Mouse (Mus musculus): ENCODE data around the gene Tmem237.

Gene Tmem237

DNA sequence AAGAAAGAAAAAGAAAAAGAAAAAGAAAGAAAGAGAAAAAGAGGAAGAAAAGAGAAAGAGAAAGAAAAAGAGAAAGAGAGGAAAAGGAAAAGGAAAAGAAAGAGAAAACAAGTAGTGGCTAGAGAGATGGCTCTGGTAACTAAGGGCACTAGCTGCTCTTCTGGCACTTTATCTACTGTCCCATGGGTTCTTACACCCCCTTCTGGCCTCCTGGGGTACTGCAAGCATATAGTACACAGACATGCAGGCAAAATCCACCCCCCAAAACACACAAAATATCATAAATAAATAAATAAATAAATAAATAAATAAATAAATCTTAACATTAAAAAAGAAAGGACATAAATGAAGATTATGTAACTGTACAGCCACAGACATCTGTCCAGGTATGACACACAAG lies 22.6 kb upstream of the Tmem237 start:
- Histone ChIP-seq H3K9me3 (ENCODE audit: low read length) (no peaks in the 10 kb centered on the region), H3K4me3 (replicated peaks; ENCODE audit: low read length) (no peak overlapping the region), H3K27me3 (ENCODE audit: insufficient read depth, low read length) (no peaks in the 10 kb centered on the region), H3K36me3 (ENCODE audit: insufficient read depth, low read length) (no peaks in the 10 kb centered on the region), H3K4me1 (replicated peaks; ENCODE audit: low read depth, low read length) (no peaks in the 10 kb centered on the region)
- TF ChIP-seq POU5F1 (IDR thresholded peaks at IDR 0.05; ENCODE audit: borderline replicate concordance, low read length) (no peak), NANOG (IDR thresholded peaks at IDR 0.05; ENCODE audit: borderline replicate concordance, low read length) (no peak), CTCF (conservative IDR thresholded peaks at IDR 0.05; ENCODE audit: low read length) (peak; percentile 53)

DNA sequence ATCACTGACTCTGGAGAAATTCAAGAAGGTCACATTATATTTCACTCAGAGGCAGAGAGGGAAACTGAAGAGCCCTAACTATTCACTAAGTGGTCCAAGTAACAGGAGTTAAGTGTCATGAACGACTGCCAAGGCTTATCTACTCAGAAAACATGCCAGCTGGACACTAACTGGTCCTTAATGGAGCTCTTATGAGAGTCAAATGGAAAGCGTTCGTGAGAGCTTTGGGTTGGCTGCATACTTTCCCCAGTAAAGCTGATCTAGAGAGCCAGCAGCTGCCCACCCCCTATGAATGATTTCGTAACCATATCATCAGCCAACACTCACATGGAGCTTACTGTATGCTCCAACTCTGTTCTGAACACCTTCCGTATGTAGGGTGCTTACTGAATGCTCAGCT lies 14.2 kb upstream of the Tmem237 start:
- no peak overlapping the region for H3K4me3 ChIP-seq (replicated peaks; ENCODE audit: low read length)
- H3K36me3 ChIP-seq (ENCODE audit: insufficient read depth, low read length): no peaks in the 10 kb centered on the region
- H3K4me1 ChIP-seq (replicated peaks; ENCODE audit: low read depth, low read length): no peaks in the 10 kb centered on the region
- TF ChIP-seq POU5F1 (IDR thresholded peaks at IDR 0.05; ENCODE audit: borderline replicate concordance, low read length) (no peak), CTCF (conservative IDR thresholded peaks at IDR 0.05; ENCODE audit: low read length) (no peak), NANOG (IDR thresholded peaks at IDR 0.05; ENCODE audit: borderline replicate concordance, low read length) (no peak)
- no peaks in the 10 kb centered on the region for H3K9me3 ChIP-seq (ENCODE audit: low read length)
- no peaks in the 10 kb centered on the region for H3K27me3 ChIP-seq (ENCODE audit: insufficient read depth, low read length)

DNA sequence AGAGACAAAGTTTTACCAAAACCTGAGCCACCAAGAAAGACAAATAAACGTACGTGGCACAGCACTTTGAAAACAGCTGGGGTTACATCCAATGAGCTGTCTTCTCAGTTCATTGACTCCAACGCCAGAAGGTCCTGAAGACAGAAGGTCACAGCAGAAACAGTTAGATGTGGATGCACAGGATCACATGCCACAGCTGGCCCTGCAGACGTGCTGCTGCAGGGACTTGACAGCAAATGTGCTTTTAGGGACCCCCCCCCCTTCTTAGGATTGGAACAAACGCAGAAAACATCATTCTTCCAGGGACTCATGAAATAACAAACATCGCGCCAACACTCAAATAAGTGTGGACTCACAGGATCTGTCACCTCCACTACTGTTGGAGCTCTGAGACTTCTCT lies 8.7 kb upstream of the Tmem237 start:
- Histone ChIP-seq H3K27me3 (ENCODE audit: insufficient read depth, low read length) (no peaks in the 10 kb centered on the region), H3K9me3 (ENCODE audit: low read length) (no peaks in the 10 kb centered on the region), H3K36me3 (ENCODE audit: insufficient read depth, low read length) (no peaks in the 10 kb centered on the region), H3K4me3 (replicated peaks; ENCODE audit: low read length) (no peak overlapping the region), H3K4me1 (replicated peaks; ENCODE audit: low read depth, low read length) (no peaks in the 10 kb centered on the region)
- TF ChIP-seq POU5F1 (IDR thresholded peaks at IDR 0.05; ENCODE audit: borderline replicate concordance, low read length) (no peak), CTCF (conservative IDR thresholded peaks at IDR 0.05; ENCODE audit: low read length) (no peak), NANOG (IDR thresholded peaks at IDR 0.05; ENCODE audit: borderline replicate concordance, low read length) (no peak)

DNA sequence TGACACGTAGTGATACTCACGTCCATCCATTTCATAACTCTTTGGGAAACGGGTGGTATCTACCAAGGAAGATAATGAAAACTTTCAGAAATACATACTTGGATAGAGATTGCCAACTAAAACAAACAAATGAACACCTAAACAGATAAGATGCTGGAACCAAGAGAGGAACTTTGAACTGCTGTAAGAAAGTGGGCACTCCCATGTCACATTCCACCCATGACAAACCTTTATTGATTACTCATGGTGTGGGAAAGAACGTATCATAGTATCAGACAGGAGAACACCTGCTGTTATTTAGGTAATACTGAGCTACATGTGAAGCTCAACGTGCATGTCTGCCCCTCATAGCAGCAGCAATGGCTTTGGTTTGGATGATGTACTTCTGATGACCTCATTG lies 5.3 kb upstream of the Tmem237 start:
- peaks cover 1% of the 10 kb centered on the region for H3K4me1 ChIP-seq (replicated peaks; ENCODE audit: low read depth, low read length)
- H3K9me3 ChIP-seq (ENCODE audit: low read length): no peaks in the 10 kb centered on the region
- no peak overlapping the region for H3K4me3 ChIP-seq (replicated peaks; ENCODE audit: low read length)
- H3K36me3 ChIP-seq (ENCODE audit: insufficient read depth, low read length): no peaks in the 10 kb centered on the region
- TF ChIP-seq CTCF (conservative IDR thresholded peaks at IDR 0.05; ENCODE audit: low read length) (no peak), POU5F1 (IDR thresholded peaks at IDR 0.05; ENCODE audit: borderline replicate concordance, low read length) (no peak), NANOG (IDR thresholded peaks at IDR 0.05; ENCODE audit: borderline replicate concordance, low read length) (no peak)
- no peaks in the 10 kb centered on the region for H3K27me3 ChIP-seq (ENCODE audit: insufficient read depth, low read length)

DNA sequence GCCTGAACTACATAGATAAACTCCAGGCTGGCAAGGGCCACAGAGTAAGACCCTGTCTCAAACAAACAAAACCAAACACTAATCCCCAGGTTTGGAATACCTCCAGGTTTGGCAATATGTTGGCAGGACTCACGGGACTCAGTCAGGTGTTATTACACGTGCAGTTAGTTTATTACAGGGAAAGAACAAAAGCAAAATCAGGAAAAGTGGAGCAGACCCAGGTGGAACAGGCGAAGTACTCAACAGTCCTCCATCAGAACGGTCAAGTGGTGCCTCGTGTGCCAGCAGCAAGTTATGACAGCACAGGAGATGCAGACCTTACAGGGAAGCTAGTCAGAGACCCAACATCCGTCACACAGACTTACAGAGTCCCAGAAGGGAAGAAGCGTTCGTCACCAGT lies 9.7 kb downstream of the Tmem237 start:
- no peak overlapping the region for H3K4me3 ChIP-seq (replicated peaks; ENCODE audit: low read length)
- TF ChIP-seq NANOG (IDR thresholded peaks at IDR 0.05; ENCODE audit: borderline replicate concordance, low read length) (no peak), CTCF (conservative IDR thresholded peaks at IDR 0.05; ENCODE audit: low read length) (no peak), POU5F1 (IDR thresholded peaks at IDR 0.05; ENCODE audit: borderline replicate concordance, low read length) (no peak)
- H3K36me3 ChIP-seq (ENCODE audit: insufficient read depth, low read length): peaks cover 69% of the 10 kb centered on the region
- H3K27me3 ChIP-seq (ENCODE audit: insufficient read depth, low read length): no peaks in the 10 kb centered on the region
- H3K4me1 ChIP-seq (replicated peaks; ENCODE audit: low read depth, low read length): peaks cover 13% of the 10 kb centered on the region; the same call in 1 of the 2 replicates
- H3K9me3 ChIP-seq (ENCODE audit: low read length): no peaks in the 10 kb centered on the region

DNA sequence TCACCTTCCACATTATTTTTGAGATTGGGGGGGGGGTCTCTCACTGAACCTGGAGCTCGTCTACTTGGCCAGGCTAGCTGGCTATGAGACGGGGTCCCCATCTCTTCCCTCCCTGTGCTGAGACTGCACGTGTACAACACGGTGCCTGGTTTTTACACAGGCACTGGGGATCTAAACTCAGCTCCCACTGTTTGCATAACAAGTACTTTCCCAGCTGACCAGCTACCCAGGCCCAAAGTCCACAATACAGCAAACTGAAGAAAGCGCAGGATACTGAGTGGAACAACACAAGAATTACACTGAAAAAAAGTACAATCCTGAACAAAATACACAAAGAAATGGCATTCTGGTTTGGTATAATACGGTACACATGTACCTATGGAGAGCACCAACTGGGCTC lies 18.1 kb downstream of the Tmem237 start:
- no peaks in the 10 kb centered on the region for H3K4me1 ChIP-seq (replicated peaks; ENCODE audit: low read depth, low read length)
- no peaks in the 10 kb centered on the region for H3K27me3 ChIP-seq (ENCODE audit: insufficient read depth, low read length)
- peaks cover 35% of the 10 kb centered on the region for H3K36me3 ChIP-seq (ENCODE audit: insufficient read depth, low read length)
- H3K4me3 ChIP-seq (replicated peaks; ENCODE audit: low read length): no peak overlapping the region
- TF ChIP-seq CTCF (conservative IDR thresholded peaks at IDR 0.05; ENCODE audit: low read length) (no peak), NANOG (IDR thresholded peaks at IDR 0.05; ENCODE audit: borderline replicate concordance, low read length) (no peak), POU5F1 (IDR thresholded peaks at IDR 0.05; ENCODE audit: borderline replicate concordance, low read length) (no peak)
- no peaks in the 10 kb centered on the region for H3K9me3 ChIP-seq (ENCODE audit: low read length)

DNA sequence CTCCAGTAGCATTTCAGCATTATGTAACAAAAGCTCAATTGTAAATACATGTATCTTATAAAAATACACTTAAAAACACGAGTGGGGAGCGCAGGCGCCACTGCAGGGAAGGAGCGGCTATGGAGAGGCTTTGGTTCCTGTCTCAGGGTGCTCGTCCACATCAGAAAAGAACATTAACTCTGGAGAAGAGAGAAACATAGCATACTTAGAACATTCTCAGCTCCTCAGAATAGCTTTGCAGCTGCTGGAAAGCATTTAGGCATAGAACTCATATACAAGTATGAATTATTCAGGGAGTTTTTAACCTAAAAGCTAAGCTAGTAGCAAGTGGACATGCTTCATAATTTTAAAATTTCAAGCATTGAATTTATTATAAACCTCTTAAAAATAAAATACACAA lies 19.2 kb downstream of the Tmem237 start:
- TF ChIP-seq CTCF (conservative IDR thresholded peaks at IDR 0.05; ENCODE audit: low read length) (no peak), POU5F1 (IDR thresholded peaks at IDR 0.05; ENCODE audit: borderline replicate concordance, low read length) (no peak), NANOG (IDR thresholded peaks at IDR 0.05; ENCODE audit: borderline replicate concordance, low read length) (no peak)

DNA sequence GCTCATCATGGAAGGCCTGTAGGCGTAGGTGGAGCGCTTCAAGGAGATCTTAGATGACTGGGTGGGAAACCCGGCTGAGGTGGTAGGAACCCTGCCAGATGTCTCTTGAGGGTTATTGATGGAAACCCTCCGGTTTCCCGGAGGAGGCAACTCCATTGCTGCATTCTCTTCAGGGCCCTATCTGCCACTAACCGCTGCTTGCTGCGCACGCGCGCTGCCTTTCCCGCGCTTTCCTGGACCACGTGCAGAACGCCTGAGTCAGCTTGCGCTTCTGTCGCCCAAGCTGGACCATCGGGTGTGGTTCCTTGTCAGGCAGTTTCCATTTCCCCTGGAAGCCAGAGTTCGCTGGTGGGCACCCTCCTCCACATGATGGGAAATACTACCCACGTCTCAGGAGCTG lies 25.5 kb downstream of the Tmem237 start, which contains the start of gene C2cd6:
C2cd6 (minus strand) TSS at position 196 of the 400 bp plus-strand sequence.
- H3K36me3 ChIP-seq (ENCODE audit: insufficient read depth, low read length): peaks cover 5% of the 10 kb centered on the region; the same call in 1 of the 2 replicates
- TF ChIP-seq CTCF (conservative IDR thresholded peaks at IDR 0.05; ENCODE audit: low read length): no peak
- TF ChIP-seq NANOG (IDR thresholded peaks at IDR 0.05; ENCODE audit: borderline replicate concordance, low read length): no peak
- no peak for TF ChIP-seq POU5F1 (IDR thresholded peaks at IDR 0.05; ENCODE audit: borderline replicate concordance, low read length)
- H3K27me3 ChIP-seq (ENCODE audit: insufficient read depth, low read length): peaks cover 9% of the 10 kb centered on the region
- H3K4me3 ChIP-seq (replicated peaks; ENCODE audit: low read length): no peak within 1 kb of the TSS
- H3K4me1 ChIP-seq (replicated peaks; ENCODE audit: low read depth, low read length): peaks cover 7% of the 10 kb centered on the region
- H3K9me3 ChIP-seq (ENCODE audit: low read length): no peaks in the 10 kb centered on the region

More for the DNA sequence above, 19.2 kb downstream of the Tmem237 start:
- H3K27me3 ChIP-seq (ENCODE audit: insufficient read depth, low read length): no peaks in the 10 kb centered on the region
- H3K4me1 ChIP-seq (replicated peaks; ENCODE audit: low read depth, low read length): no peaks in the 10 kb centered on the region
- no peaks in the 10 kb centered on the region for H3K9me3 ChIP-seq (ENCODE audit: low read length)
- H3K4me3 ChIP-seq (replicated peaks; ENCODE audit: low read length): no peak overlapping the region
- peaks cover 25% of the 10 kb centered on the region for H3K36me3 ChIP-seq (ENCODE audit: insufficient read depth, low read length)

DNA sequence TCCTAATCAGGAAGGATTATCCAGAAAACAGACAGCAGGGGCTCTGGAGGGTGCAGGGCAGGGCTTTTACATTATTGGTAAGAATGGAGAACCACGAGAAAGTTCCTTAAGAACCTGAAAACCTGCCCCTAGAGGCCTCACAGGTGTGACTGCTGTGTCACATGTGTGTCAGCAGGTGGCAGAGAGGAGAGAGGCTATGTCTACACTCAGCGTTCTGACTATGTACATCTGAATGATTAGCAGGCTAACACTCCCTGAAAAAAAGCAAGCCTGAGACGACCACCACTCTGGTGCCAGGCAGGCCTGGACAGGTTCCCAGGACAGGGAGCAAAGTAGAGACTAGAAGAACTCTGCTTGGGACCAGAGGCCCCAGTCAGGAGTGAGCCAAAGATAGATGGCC lies 49.3 kb downstream of the Tmem237 start:
- H3K4me3 ChIP-seq (replicated peaks; ENCODE audit: low read length): no peak overlapping the region
- no peaks in the 10 kb centered on the region; the same call in 1 of the 2 replicates for H3K4me1 ChIP-seq (replicated peaks; ENCODE audit: low read depth, low read length)
- no peaks in the 10 kb centered on the region for H3K27me3 ChIP-seq (ENCODE audit: insufficient read depth, low read length)
- TF ChIP-seq NANOG (IDR thresholded peaks at IDR 0.05; ENCODE audit: borderline replicate concordance, low read length) (no peak), POU5F1 (IDR thresholded peaks at IDR 0.05; ENCODE audit: borderline replicate concordance, low read length) (no peak), CTCF (conservative IDR thresholded peaks at IDR 0.05; ENCODE audit: low read length) (peak; percentile 15; the same call in 1 of the 2 replicates)
- H3K9me3 ChIP-seq (ENCODE audit: low read length): no peaks in the 10 kb centered on the region
- H3K36me3 ChIP-seq (ENCODE audit: insufficient read depth, low read length): no peaks in the 10 kb centered on the region

Measured in E14TG2a.4 (cell line).